ENCODE assay signal across 26 mouse cellular contexts in the genomic region with DNA sequence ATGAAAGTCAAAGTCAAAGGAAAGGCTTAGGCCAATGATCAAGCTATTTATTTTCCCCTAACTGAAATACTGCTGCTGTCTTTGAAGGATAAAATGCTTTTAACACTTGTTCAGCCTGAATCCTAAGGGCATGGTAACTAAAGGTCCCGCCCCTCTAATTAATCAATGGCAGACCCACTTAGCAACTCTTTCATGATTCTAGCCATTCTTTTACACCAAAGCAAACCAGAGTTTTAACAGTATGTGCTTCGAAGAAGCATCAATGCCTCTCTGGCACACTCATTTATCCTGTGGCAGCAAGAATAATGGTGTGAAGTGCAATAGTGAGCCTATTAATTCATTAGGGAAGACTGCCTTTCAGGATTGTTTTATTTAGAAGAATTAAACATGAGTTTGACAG.
DNase-seq lines count a peak whose midpoint lies in the region; ATAC-seq and TF ChIP-seq lines count a peak whose summit lies in the region.
"Had no signal": no experiment of that assay in that cellular context is flagged by ENCODE, and none has a peak within 500 bp of the region (broad histone marks: within the 10 kb centered on the region; RNA-seq: fewer than 3 reads in every experiment).

No protein-coding gene starts in this region.

- H3K9ac ChIP-seq in hindbrain, embryonic 11.5 days (ENCODE audit: low read depth, low read length), result no peak overlapping the region
- H3K9ac ChIP-seq in neural tube, embryonic 12.5 days, result no peak overlapping the region
- H3K9ac ChIP-seq in neural tube, embryonic 15.5 days (replicated peaks), result no peak overlapping the region
- H3K9ac ChIP-seq in forebrain, embryonic 16.5 days (replicated peaks; ENCODE audit: low read depth, low read length), result no peak overlapping the region
- H3K9ac ChIP-seq in neural tube, embryonic 14.5 days (replicated peaks; ENCODE audit: low read depth, low read length), result no peak overlapping the region
- H3K9ac ChIP-seq: intestine, embryonic 15.5 days; liver, postnatal 0 days; stomach, embryonic 15.5 days had no signal

- H3K36me3 ChIP-seq in hindbrain, embryonic 11.5 days (ENCODE audit: control insufficient read depth, insufficient read depth, low read length), result no peaks in the 10 kb centered on the region
- no peaks in the 10 kb centered on the region for H3K36me3 ChIP-seq in hindbrain, embryonic 10.5 days
- H3K36me3 ChIP-seq in neural tube, embryonic 12.5 days, result no peaks in the 10 kb centered on the region
- no peaks in the 10 kb centered on the region for H3K36me3 ChIP-seq in neural tube, embryonic 15.5 days
- no peaks in the 10 kb centered on the region for H3K36me3 ChIP-seq in forebrain, embryonic 16.5 days (ENCODE audit: control insufficient read depth, insufficient read depth)
- no peaks in the 10 kb centered on the region for H3K36me3 ChIP-seq in neural tube, embryonic 14.5 days (ENCODE audit: control insufficient read depth, insufficient read depth, low read length)
- H3K36me3 ChIP-seq: intestine, embryonic 15.5 days; stomach, embryonic 15.5 days had no signal

- TF ChIP-seq CTCF in gastrocnemius, adult 2 months (IDR thresholded peaks at IDR 0.05), result no peak

- no peaks in the 10 kb centered on the region for H3K9me3 ChIP-seq in hindbrain, embryonic 11.5 days (ENCODE audit: control insufficient read depth, low read length)
- no peaks in the 10 kb centered on the region for H3K9me3 ChIP-seq in hindbrain, embryonic 10.5 days
- H3K9me3 ChIP-seq in neural tube, embryonic 12.5 days, result no peaks in the 10 kb centered on the region
- H3K9me3 ChIP-seq in neural tube, embryonic 15.5 days (replicated peaks), result no peaks in the 10 kb centered on the region
- no peaks in the 10 kb centered on the region for H3K9me3 ChIP-seq in forebrain, embryonic 16.5 days (ENCODE audit: control insufficient read depth, low read length)
- no peaks in the 10 kb centered on the region for H3K9me3 ChIP-seq in neural tube, embryonic 14.5 days (ENCODE audit: control insufficient read depth, low read length)
- H3K9me3 ChIP-seq: intestine, embryonic 15.5 days; megakaryocyte, embryonic 14.5 days; stomach, embryonic 15.5 days had no signal

- ATAC-seq in hindbrain, embryonic 11.5 days (ENCODE audit: low FRiP score), result peak; percentile 76
- ATAC-seq in neural tube, embryonic 12.5 days (ENCODE audit: low FRiP score, low read depth), result peak; percentile 72
- ATAC-seq in neural tube, embryonic 15.5 days (ENCODE audit: low FRiP score), result no peak
- peak; percentile 57; the same call in 1 of the 2 replicates for ATAC-seq in forebrain, embryonic 16.5 days
- peak; percentile 44; the same call in 1 of the 2 replicates for ATAC-seq in neural tube, embryonic 14.5 days (ENCODE audit: low read depth)
- ATAC-seq: intestine, embryonic 15.5 days; liver, postnatal 0 days had no signal

- no peak overlapping the region for H3K4me2 ChIP-seq in hindbrain, embryonic 11.5 days (replicated peaks; ENCODE audit: low read depth, low read length)
- no peak overlapping the region for H3K4me2 ChIP-seq in neural tube, embryonic 12.5 days (replicated peaks)
- H3K4me2 ChIP-seq in neural tube, embryonic 15.5 days, result no peak overlapping the region
- no peak overlapping the region for H3K4me2 ChIP-seq in forebrain, embryonic 16.5 days (ENCODE audit: low read length)
- no peak overlapping the region for H3K4me2 ChIP-seq in neural tube, embryonic 14.5 days (ENCODE audit: low read depth, low read length)
- H3K4me2 ChIP-seq: intestine, embryonic 15.5 days; stomach, embryonic 15.5 days had no signal

- H3K4me1 ChIP-seq in hindbrain, embryonic 11.5 days (replicated peaks; ENCODE audit: control insufficient read depth, insufficient read depth, low read length), result no peaks in the 10 kb centered on the region
- no peaks in the 10 kb centered on the region for H3K4me1 ChIP-seq in hindbrain, embryonic 10.5 days (replicated peaks)
- no peaks in the 10 kb centered on the region for H3K4me1 ChIP-seq in neural tube, embryonic 12.5 days
- no peaks in the 10 kb centered on the region for H3K4me1 ChIP-seq in neural tube, embryonic 15.5 days
- no peaks in the 10 kb centered on the region for H3K4me1 ChIP-seq in forebrain, embryonic 16.5 days (replicated peaks; ENCODE audit: control insufficient read depth, insufficient read depth, low read length)
- no peaks in the 10 kb centered on the region for H3K4me1 ChIP-seq in neural tube, embryonic 14.5 days (ENCODE audit: control insufficient read depth, insufficient read depth, low read length)
- H3K4me1 ChIP-seq: intestine, embryonic 15.5 days; megakaryocyte, embryonic 14.5 days; stomach, embryonic 15.5 days had no signal

- no peaks in the 10 kb centered on the region for H3K27me3 ChIP-seq in hindbrain, embryonic 11.5 days (ENCODE audit: control insufficient read depth, insufficient read depth, low read length)
- no peaks in the 10 kb centered on the region for H3K27me3 ChIP-seq in hindbrain, embryonic 10.5 days (ENCODE audit: insufficient read depth, poor library complexity, severe bottlenecking)
- no peaks in the 10 kb centered on the region for H3K27me3 ChIP-seq in neural tube, embryonic 12.5 days (replicated peaks)
- no peaks in the 10 kb centered on the region for H3K27me3 ChIP-seq in neural tube, embryonic 15.5 days (replicated peaks)
- no peaks in the 10 kb centered on the region; the same call in 1 of the 2 replicates for H3K27me3 ChIP-seq in forebrain, embryonic 16.5 days (replicated peaks; ENCODE audit: control insufficient read depth, insufficient read depth, low read length)
- H3K27me3 ChIP-seq in neural tube, embryonic 14.5 days (ENCODE audit: control insufficient read depth, insufficient read depth, low read length), result no peaks in the 10 kb centered on the region
- H3K27me3 ChIP-seq: CH12.LX; intestine, embryonic 15.5 days; megakaryocyte, embryonic 14.5 days; stomach, embryonic 15.5 days had no signal

- WGBS in hindbrain, embryonic 11.5 days, result 42% methylated on average over 2 of the region's 2 CpGs
- 59% methylated on average over 2 of the region's 2 CpGs for WGBS in hindbrain, embryonic 10.5 days
- WGBS in neural tube, embryonic 12.5 days, result 17% methylated on average over 2 of the region's 2 CpGs
- WGBS in neural tube, embryonic 15.5 days, result 26% methylated on average over 2 of the region's 2 CpGs
- 3% methylated on average over 2 of the region's 2 CpGs for WGBS in forebrain, embryonic 16.5 days
- 21% methylated on average over 2 of the region's 2 CpGs for WGBS in neural tube, embryonic 14.5 days

- intact Hi-C loops in gastrocnemius, adult 2 months (cut with DNase I), result no loop called here

- no peak overlapping the region for H3K27ac ChIP-seq in hindbrain, embryonic 11.5 days (ENCODE audit: low read depth, low read length)
- H3K27ac ChIP-seq in hindbrain, embryonic 10.5 days, result no peak overlapping the region
- H3K27ac ChIP-seq in neural tube, embryonic 12.5 days, result no peak overlapping the region
- no peak overlapping the region for H3K27ac ChIP-seq in neural tube, embryonic 15.5 days (replicated peaks)
- H3K27ac ChIP-seq in forebrain, embryonic 16.5 days (ENCODE audit: low read length), result no peak overlapping the region
- no peak overlapping the region for H3K27ac ChIP-seq in neural tube, embryonic 14.5 days (ENCODE audit: low read depth, low read length)
- H3K27ac ChIP-seq in gastrocnemius, adult 2 months, result no peak overlapping the region
- H3K27ac ChIP-seq: heart, adult 2 months; intestine, embryonic 15.5 days; left cerebral cortex, adult 2 months; stomach, embryonic 15.5 days had no signal

- no peak overlapping the region for H3K4me3 ChIP-seq in hindbrain, embryonic 11.5 days (ENCODE audit: low read depth, low read length)
- H3K4me3 ChIP-seq in hindbrain, embryonic 10.5 days, result no peak overlapping the region
- H3K4me3 ChIP-seq in neural tube, embryonic 12.5 days, result no peak overlapping the region
- no peak overlapping the region for H3K4me3 ChIP-seq in neural tube, embryonic 15.5 days (replicated peaks)
- no peak overlapping the region for H3K4me3 ChIP-seq in forebrain, embryonic 16.5 days (replicated peaks; ENCODE audit: low read length)
- H3K4me3 ChIP-seq in neural tube, embryonic 14.5 days (ENCODE audit: low read depth, low read length), result no peak overlapping the region
- no peak overlapping the region for H3K4me3 ChIP-seq in gastrocnemius, adult 2 months
- H3K4me3 ChIP-seq: heart, adult 2 months; intestine, embryonic 15.5 days; left cerebral cortex, adult 2 months; megakaryocyte, embryonic 14.5 days; stomach, embryonic 15.5 days had no signal

- DNase-seq in hindbrain, embryonic 11.5 days (ENCODE audit: low spot score), result peak; percentile 26
- no peak for DNase-seq in hindbrain, embryonic 10.5 days (ENCODE audit: low spot score)
- DNase-seq in gastrocnemius, adult 2 months, result no peak
- no peak for DNase-seq in liver
- DNase-seq: adrenal gland, postnatal 36 days; cerebellum, adult 18-20 months; cerebellum, postnatal 25 days; gastrocnemius, postnatal 14 days; heart, adult 2 months; heart, postnatal 36 days; kidney, adult 9 months; kidney, postnatal 4 days; layer of hippocampus, adult 9-11 months; left cerebral cortex, postnatal 4 days; liver, postnatal 0 days; lung, postnatal 10 days; right cerebral cortex, postnatal 14 days had no signal
